Mouse (Mus musculus) small intestine, adult 2 months (tissue): ENCODE measurements around the gene Scpep1. TPM values are rescaled to one million over a fixed set of nuclear protein-coding genes. Genes with fewer than 3 reads are reported as not detected.

Source experiments
- H3K27ac ChIP-seq: fragments of 200-500 bp; 2 replicates; pipeline ENCODE4 v1.5.1; 2012; ENCODE audit warnings: low read depth, low read length, control low read depth, inconsistent platforms; ENCODE audit not compliant: insufficient read depth
- H3K27me3 ChIP-seq: fragments of 200-500 bp; 2 replicates; pipeline ENCODE4 v1.6.1; 2012; ENCODE audit warnings: mild to moderate bottlenecking, moderate library complexity, low read length, inconsistent platforms; ENCODE audit not compliant: control insufficient read depth, insufficient read depth
- H3K36me3 ChIP-seq: fragments of 200-500 bp; 2 replicates; pipeline ENCODE4 v1.6.1; 2012; ENCODE audit warnings: mild to moderate bottlenecking, low read length, control low read depth, inconsistent platforms; ENCODE audit not compliant: control insufficient read depth, insufficient read depth
- H3K4me1 ChIP-seq: fragments of 200-500 bp; 2 replicates; pipeline ENCODE4 v1.6.1; 2012; ENCODE audit warnings: low read length, inconsistent platforms, mixed read lengths; ENCODE audit not compliant: control insufficient read depth, insufficient read depth, insufficient read length
- H3K4me3 ChIP-seq: fragments of 200-500 bp; 2 replicates; pipeline ENCODE4 v1.5.1; 2012; ENCODE audit warnings: low read depth, mild to moderate bottlenecking, control low read depth, inconsistent platforms, low read length, moderate library complexity
- CTCF ChIP-seq: fragments of 200-500 bp; IDR thresholded peaks from 2 replicates; pipeline ENCODE4 v1.5.1; 2012; ENCODE audit warnings: low read depth, mild to moderate bottlenecking, control low read depth, inconsistent platforms, low read length, moderate library complexity, mixed read lengths; ENCODE audit not compliant: insufficient replicate concordance, insufficient read length; ENCODE audit errors: extremely low read depth
- POLR2A ChIP-seq: fragments of 200-500 bp; IDR thresholded peaks from 2 replicates; pipeline ENCODE4 v1.6.1; 2012; ENCODE audit warnings: low read depth, mild to moderate bottlenecking, control low read depth, inconsistent platforms, low read length, moderate library complexity
- WGBS: fragments of 180-500 bp; shearing (Covaris S2); methylation state at CpG from one replicate; pipeline ENCODE4 v1.1.7; 2018; 5-methylcytosine and 5-hydroxymethylcytosine counted together
- polyA plus RNA-seq: library from polyadenylated mRNA; depleted of rRNA; stranded (reverse); fragments of >200 nt; gene quantifications from 2 replicates; pipeline ENCODE4 v1.2.3, GENCODE M21; 2012; rRNA removed

Gene Scpep1
- polyA plus RNA-seq, 1 experiment = 31.1 TPM

DNA sequence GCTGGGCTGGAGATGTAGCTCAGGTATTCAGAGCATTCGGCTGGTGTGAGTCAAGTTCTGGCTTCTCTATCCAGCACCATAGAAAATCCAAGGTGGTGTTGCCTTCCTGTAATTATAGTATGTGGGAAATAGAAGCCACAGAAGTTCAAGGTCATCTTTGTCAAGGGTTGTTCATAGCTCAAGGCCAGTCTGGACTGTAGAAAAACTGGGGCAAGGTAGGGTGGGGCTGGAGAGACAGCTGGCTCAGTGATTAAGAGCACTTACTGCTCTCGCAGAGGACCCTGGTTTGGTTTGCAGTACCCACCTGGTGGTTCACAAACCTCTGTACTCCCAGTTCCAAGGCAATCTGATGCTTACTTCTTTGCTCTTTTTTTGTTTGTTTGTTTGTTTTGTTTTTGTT, 66.3 kb downstream of the Scpep1 start:
- H3K36me3 ChIP-seq = no peaks in the 10 kb centered on the region
- no peak for TF ChIP-seq POLR2A
- TF ChIP-seq CTCF = no peak
- H3K4me1 ChIP-seq = no peaks in the 10 kb centered on the region
- WGBS = 79% methylated on average over 2 of the region's 2 CpGs
- H3K4me3 ChIP-seq = no peak overlapping the region
- no peaks in the 10 kb centered on the region for H3K27me3 ChIP-seq
- no peak overlapping the region for H3K27ac ChIP-seq

DNA sequence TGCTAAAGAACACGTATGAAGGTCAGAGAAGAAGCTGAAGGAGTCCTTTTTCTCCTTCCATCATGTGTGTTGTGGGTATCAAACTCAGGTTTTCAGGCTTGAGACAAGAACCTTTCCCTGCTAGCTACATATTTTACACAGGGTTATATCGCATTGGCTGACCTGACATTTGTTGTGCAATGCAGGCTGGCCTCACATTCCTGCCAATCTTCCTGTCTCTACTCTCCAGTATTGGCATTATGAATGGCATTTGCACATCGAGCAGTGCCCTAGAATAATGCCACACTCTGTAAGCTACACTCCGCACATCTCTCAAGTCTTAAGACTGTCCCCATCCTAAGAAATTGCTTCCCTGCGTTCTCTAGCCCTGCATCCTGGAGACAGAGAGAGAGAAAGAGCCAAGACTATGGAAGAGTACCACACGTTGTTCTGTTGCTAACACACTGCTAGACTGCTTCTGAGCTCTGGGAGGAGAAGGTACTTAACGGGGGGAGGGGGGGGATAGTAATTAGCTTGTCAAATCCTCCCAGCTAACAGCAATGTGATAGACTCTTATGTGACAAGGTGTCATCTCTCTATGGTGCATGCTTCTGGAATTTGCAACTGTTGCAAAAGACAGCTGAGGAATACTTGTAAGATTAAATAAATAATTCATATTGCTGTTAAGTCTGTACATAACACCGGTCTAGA, 70.7 kb downstream of the Scpep1 start:
- 71% methylated on average over 8 of the region's 8 CpGs for WGBS
- H3K27ac ChIP-seq = no peak overlapping the region
- no peaks in the 10 kb centered on the region for H3K36me3 ChIP-seq
- no peaks in the 10 kb centered on the region for H3K4me1 ChIP-seq
- TF ChIP-seq CTCF = no peak
- no peak for TF ChIP-seq POLR2A
- no peaks in the 10 kb centered on the region for H3K27me3 ChIP-seq
- no peak overlapping the region for H3K4me3 ChIP-seq

DNA sequence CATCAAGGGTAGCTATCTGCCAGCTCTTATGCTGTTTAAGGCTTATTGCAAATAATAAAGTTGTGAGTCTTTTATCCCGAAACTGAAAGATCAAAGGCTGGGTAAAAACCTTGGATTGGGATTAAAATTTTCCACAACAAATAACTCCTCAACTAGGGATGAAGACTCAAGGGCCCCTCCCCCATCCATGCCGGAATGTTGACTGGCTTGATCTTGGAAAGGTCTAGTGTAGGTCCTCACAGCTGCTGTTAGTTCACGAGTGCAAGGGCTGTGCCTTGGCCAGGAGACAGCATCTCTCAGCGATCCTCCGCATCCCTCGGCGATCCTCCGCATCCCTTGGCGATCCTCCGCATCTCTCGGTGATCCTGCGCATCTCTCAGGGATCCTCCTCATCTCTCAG, 77.3 kb downstream of the Scpep1 start:
- no peak overlapping the region for H3K27ac ChIP-seq
- H3K27me3 ChIP-seq = 0 out of 2 replicates have a peak, but pooled peaks cover 1% of the 10 kb centered on the region
- no peak for TF ChIP-seq POLR2A
- TF ChIP-seq CTCF = no peak
- no peaks in the 10 kb centered on the region for H3K36me3 ChIP-seq
- H3K4me3 ChIP-seq = no peak overlapping the region
- no peaks in the 10 kb centered on the region; the same call in 1 of the 2 replicates for H3K4me1 ChIP-seq
- WGBS = 93% methylated on average over 12 of the region's 12 CpGs

Other genes starting within 250 kb of the Scpep1 start
- gene Msi2, start 237.0 kb downstream of the Scpep1 start, polyA plus RNA-seq = 5.1 and 8.8 TPM in 2 replicates
- gene Akap1, start 90.9 kb downstream of the Scpep1 start, polyA plus RNA-seq = 17.2 and 23.9 TPM in 2 replicates
- gene Elobl, start 11.5 kb upstream of the Scpep1 start, polyA plus RNA-seq = 0.37 TPM in 1 of 2 replicates, not detected in the other
- gene Coil, start 14.8 kb upstream of the Scpep1 start, polyA plus RNA-seq = 1.1 and 1.4 TPM in 2 replicates
- 57.2 and 129 TPM in 2 replicates for gene Trim25, start 43.9 kb upstream of the Scpep1 start, polyA plus RNA-seq
- gene Dgke, start 111.4 kb upstream of the Scpep1 start, polyA plus RNA-seq = 2.1 and 3.2 TPM in 2 replicates
- not detected in 2 replicates for gene Gm525, start 118.4 kb upstream of the Scpep1 start, polyA plus RNA-seq